Mouse (Mus musculus) thymus, adult 2 months (tissue): ENCODE data around the gene Nos1ap. TPM values are rescaled to one million over a fixed set of nuclear protein-coding genes. Genes with fewer than 3 reads are reported as not detected.

ENCODE experiments used
- DNase-seq: peaks from one replicate; pipeline ENCODE4 v3.0.0; 2021
- H3K27ac ChIP-seq: fragments of 200-500 bp; 2 replicates; pipeline ENCODE4 v1.5.1; 2012; ENCODE audit warnings: low read length, control low read depth; ENCODE audit not compliant: control insufficient read depth, insufficient read depth
- H3K27me3 ChIP-seq: fragments of 200-500 bp; 2 replicates; pipeline ENCODE4 v1.6.1; 2012; ENCODE audit warnings: mild to moderate bottlenecking, low read length, moderate library complexity, mixed read lengths; ENCODE audit not compliant: control insufficient read depth, insufficient read depth
- H3K36me3 ChIP-seq: fragments of 200-500 bp; 2 replicates; pipeline ENCODE4 v1.6.1; 2012; ENCODE audit warnings: mild to moderate bottlenecking, low read length, moderate library complexity; ENCODE audit not compliant: control insufficient read depth, insufficient read depth
- H3K4me1 ChIP-seq: fragments of 200-500 bp; replicated peaks from 2 replicates; pipeline ENCODE4 v1.6.1; 2012; ENCODE audit warnings: low read length; ENCODE audit not compliant: control insufficient read depth, insufficient read depth
- H3K4me3 ChIP-seq: fragments of 200-500 bp; 2 replicates; pipeline ENCODE4 v1.5.1; 2012; ENCODE audit warnings: mild to moderate bottlenecking, low read length, control low read depth, moderate library complexity; ENCODE audit not compliant: control insufficient read depth, insufficient read depth
- CTCF ChIP-seq: fragments of 200-500 bp; IDR thresholded peaks from 2 replicates; pipeline ENCODE4 v1.5.1; 2012; ENCODE audit warnings: mild to moderate bottlenecking, control low read depth, low read length, moderate library complexity, borderline replicate concordance; ENCODE audit not compliant: control insufficient read depth, poor library complexity, insufficient read depth; ENCODE audit errors: extremely low read depth
- POLR2A ChIP-seq: fragments of 200-500 bp; IDR thresholded peaks from 2 replicates; pipeline ENCODE4 v1.6.1; 2012; ENCODE audit warnings: mild to moderate bottlenecking, low read length, control low read depth, moderate library complexity; ENCODE audit not compliant: control insufficient read depth, poor library complexity, insufficient read depth; ENCODE audit errors: extremely low read depth
- WGBS: fragments of 180-500 bp; shearing (Covaris S2); methylation state at CpG from one replicate; pipeline ENCODE4 v1.1.7; 2018; 5-methylcytosine and 5-hydroxymethylcytosine counted together
- polyA plus RNA-seq: library from polyadenylated mRNA; depleted of rRNA; stranded (reverse); fragments of >200 nt; gene quantifications from 2 replicates; pipeline ENCODE4 v1.2.3, GENCODE M21; 2012

The Nos1ap gene
- polyA plus RNA-seq, 1 experiment = 3.3 TPM

DNA sequence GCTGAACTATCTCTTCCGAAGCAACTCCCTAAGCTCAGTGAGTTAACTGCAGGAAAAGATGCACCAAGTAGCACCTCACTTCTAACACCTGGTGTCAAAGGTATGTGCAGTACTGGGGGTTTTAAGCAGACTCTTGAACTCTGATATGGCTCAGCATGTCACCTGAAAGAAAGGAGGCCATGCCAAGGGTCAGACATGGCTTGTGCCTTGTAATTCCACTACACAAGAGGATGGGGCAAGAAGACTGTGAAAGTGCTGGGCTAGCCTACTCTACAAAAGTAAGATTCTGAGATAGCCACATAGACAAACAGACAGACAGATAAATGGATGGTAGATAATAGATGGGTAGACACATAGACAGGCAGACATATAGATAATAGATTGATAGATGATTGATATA lies 87.7 kb downstream of the Nos1ap start:
- Histone ChIP-seq H3K4me1 (no peaks in the 10 kb centered on the region), H3K36me3 (no peaks in the 10 kb centered on the region), H3K27ac (no peak overlapping the region), H3K27me3 (no peaks in the 10 kb centered on the region), H3K4me3 (no peak overlapping the region)
- DNase-seq = no peak
- TF ChIP-seq CTCF = no peak
- no peak for TF ChIP-seq POLR2A
- WGBS = 97% methylated on average over 1 of the region's 1 CpGs

DNA sequence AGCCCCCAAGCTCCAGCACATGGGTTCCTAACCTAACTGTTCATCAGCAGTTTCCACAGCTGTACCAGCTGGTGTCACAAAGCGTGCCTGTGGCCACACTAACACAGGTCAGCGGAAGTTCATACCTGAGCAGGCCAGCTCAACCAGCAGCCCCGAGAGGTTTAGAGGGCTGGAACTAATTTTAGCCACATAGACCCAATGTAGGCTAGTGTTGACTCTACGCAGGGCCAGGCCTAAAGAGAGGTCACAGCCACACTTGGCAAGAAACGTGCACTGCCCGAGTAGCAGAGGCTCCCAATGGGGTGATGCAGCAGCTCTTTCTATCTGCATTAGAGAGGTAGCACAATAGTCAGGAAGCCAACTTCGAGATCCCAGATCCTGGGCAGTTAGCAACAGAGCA lies 88.1 kb downstream of the Nos1ap start:
- H3K4me3 ChIP-seq = no peak overlapping the region
- WGBS = 91% methylated on average over 7 of the region's 7 CpGs
- DNase-seq = no peak
- no peak overlapping the region for H3K27ac ChIP-seq
- no peaks in the 10 kb centered on the region for H3K36me3 ChIP-seq
- H3K27me3 ChIP-seq = no peaks in the 10 kb centered on the region
- TF ChIP-seq CTCF = no peak
- TF ChIP-seq POLR2A = no peak
- H3K4me1 ChIP-seq = no peaks in the 10 kb centered on the region

DNA sequence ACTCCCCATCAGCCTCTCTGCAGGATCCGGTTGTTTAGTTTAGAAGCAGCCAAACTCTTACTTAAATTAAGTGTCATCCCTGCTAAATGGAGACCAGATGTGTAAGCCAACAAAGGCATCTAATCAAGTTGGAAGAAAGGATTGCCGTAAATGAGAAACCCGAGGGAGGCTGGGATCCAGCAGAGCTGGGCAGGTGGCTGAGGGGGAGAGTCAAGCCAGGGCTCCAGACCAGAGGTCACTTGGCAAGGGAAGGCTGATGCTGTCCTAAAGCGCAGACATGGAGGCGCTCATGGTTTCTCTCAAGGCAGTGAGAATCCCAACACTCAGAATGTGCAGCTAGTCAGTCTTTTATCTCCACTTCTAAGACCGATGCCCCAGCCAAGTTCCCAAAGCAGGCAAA lies 89.8 kb downstream of the Nos1ap start:
- WGBS = 95% methylated on average over 6 of the region's 6 CpGs
- Histone ChIP-seq H3K4me3 (no peak overlapping the region), H3K4me1 (no peaks in the 10 kb centered on the region), H3K36me3 (no peaks in the 10 kb centered on the region), H3K27me3 (no peaks in the 10 kb centered on the region), H3K27ac (no peak overlapping the region)
- TF ChIP-seq CTCF (no peak), POLR2A (no peak)
- no peak for DNase-seq

DNA sequence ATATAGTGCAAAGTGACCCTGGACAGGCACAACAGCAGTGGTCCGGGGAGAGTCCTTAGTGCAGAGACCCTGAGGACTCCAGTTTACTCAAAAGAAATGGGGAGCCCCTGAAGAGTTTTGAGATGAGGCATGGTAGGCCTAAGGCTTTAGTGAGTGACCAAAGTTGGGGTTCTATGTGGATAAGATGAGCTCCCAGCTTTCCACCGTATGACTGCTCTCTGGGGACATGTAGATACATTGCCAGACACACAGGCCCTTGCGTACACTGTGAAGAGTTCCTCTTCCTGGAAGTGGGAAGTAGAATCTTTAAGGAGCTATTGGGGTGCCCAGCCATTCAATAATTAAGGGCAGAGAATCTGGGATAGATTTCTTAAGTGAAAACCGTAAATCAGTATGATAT lies 90.2 kb downstream of the Nos1ap start:
- 95% methylated on average over 4 of the region's 4 CpGs for WGBS
- H3K27ac ChIP-seq = no peak overlapping the region
- H3K36me3 ChIP-seq = no peaks in the 10 kb centered on the region
- TF ChIP-seq CTCF (no peak), POLR2A (no peak)
- no peak overlapping the region for H3K4me3 ChIP-seq
- DNase-seq = no peak
- H3K4me1 ChIP-seq = no peaks in the 10 kb centered on the region
- no peaks in the 10 kb centered on the region for H3K27me3 ChIP-seq

DNA sequence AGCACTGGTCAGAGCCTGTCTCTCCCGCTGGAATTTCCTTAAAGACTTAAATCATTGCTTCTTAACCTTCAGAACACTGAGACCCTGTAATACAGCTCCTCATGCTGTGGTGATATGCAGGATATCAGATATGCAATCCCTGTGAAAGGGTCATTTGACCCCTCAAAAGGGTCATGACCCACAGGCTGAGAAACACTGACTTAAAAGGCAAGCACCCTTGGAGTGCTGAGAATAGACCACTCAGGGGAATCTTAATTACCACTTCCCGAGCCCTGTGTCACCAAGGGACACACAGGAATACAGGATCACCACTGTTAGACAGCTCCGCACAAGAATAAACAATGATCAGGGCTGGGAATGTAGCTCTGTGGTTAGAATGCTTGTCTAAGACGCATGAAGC lies 91.0 kb downstream of the Nos1ap start:
- TF ChIP-seq CTCF = no peak
- no peak for TF ChIP-seq POLR2A

DNA sequence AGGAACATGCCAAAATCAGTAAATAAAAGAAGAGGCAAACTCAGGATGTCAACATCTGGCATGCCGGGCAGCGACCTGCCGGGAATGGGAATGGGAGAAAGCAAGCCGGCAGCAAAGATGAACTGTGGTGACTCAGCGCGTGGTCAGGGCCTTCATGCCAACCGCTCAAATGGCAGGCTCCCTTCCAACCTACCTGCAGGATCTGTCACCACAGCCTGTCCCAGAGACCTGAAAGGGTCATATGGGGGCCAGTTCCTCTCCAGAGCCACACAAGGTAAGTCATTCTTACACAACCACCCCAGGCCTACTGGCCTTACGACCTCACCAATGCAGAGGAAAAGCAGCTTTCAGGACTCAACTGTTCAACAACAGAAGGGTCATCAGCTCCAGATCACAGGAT lies 93.4 kb downstream of the Nos1ap start:
- Histone ChIP-seq H3K27me3 (no peaks in the 10 kb centered on the region), H3K4me3 (no peak overlapping the region), H3K27ac (no peak overlapping the region), H3K4me1 (no peaks in the 10 kb centered on the region), H3K36me3 (no peaks in the 10 kb centered on the region)
- WGBS = 90% methylated on average over 8 of the region's 8 CpGs
- DNase-seq = no peak
- no peak for TF ChIP-seq CTCF
- TF ChIP-seq POLR2A = no peak

More for the DNA sequence above, 91.0 kb downstream of the Nos1ap start:
- no peak for DNase-seq
- no peaks in the 10 kb centered on the region for H3K36me3 ChIP-seq
- H3K4me3 ChIP-seq = no peak overlapping the region
- no peaks in the 10 kb centered on the region for H3K4me1 ChIP-seq
- no peaks in the 10 kb centered on the region for H3K27me3 ChIP-seq
- no peak overlapping the region for H3K27ac ChIP-seq
- 96% methylated on average over 4 of the region's 4 CpGs for WGBS

DNA sequence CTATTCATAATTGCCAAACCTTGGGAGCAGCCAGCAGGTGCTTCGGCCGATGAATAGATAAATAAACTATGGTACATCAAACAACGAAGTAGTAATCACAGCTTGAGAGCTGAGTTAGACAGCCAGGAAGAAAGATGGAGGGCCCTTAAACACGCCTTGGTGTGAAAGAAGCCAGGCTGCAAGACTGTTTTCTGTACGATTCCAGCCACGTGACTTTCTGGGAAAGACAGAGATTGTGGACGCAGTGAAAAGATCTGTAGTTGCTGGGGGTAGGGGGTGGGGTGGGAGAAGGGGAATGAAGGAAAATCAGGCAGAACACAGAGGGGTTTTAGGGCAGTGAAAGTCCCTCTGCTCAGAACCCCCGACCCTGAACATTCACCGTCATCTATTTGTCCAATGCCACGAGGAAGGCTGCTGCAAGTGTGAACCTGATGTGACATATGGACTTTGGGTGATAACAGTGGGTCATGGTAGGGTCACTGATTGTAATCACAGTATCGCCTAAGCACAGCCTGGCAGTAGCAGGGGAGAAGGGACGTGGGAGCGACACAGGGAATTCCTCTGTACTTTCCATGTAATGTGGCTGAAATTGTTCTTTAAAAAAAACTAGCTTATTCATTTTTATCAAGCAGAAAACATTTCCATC lies 94.0 kb downstream of the Nos1ap start:
- 94% methylated on average over 13 of the region's 13 CpGs for WGBS
- no peak for DNase-seq
- H3K27ac ChIP-seq = no peak overlapping the region
- H3K4me3 ChIP-seq = no peak overlapping the region
- no peaks in the 10 kb centered on the region for H3K36me3 ChIP-seq
- TF ChIP-seq CTCF (no peak), POLR2A (no peak)
- H3K27me3 ChIP-seq = no peaks in the 10 kb centered on the region
- no peaks in the 10 kb centered on the region for H3K4me1 ChIP-seq
